ENCODE assay signal across 10 mouse cellular contexts in the genomic region with DNA sequence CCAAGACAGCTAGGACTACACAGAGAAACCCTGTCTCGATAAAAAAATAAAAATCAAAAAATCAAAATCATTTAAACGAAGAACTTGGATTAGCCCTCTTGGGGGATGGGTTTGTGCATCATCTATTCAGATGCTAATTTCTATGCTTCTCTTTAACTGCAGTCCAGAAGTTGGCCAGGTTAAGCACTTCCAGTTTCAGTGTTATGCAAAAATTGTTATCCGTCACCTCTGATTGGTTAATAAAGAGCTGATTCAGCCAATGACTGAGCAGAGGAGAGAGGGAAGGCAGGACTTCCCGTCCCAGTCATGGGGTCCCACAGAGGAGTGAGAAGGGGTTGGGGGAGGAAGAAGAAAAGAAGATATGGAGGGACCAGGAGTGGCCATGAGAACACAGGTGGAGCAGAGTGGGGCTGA. TPM values are rescaled to one million over a fixed set of nuclear protein-coding genes. Genes with fewer than 3 reads are reported as not detected.
DNase-seq lines count a peak whose midpoint lies in the region; ATAC-seq lines count a peak whose summit lies in the region.
"Had no signal": no experiment of that assay in that cellular context is flagged by ENCODE, and none has a peak within 500 bp of the region (broad histone marks: within the 10 kb centered on the region; RNA-seq: fewer than 3 reads in every experiment).

No protein-coding gene starts in this region.

- peaks cover 25% of the 10 kb centered on the region for H3K36me3 ChIP-seq in heart, embryonic 15.5 days
- H3K36me3 ChIP-seq in liver, embryonic 16.5 days (ENCODE audit: control insufficient read depth, insufficient read depth), result peaks cover 5% of the 10 kb centered on the region

- H3K4me2 ChIP-seq in heart, embryonic 15.5 days, result peak overlapping the region; percentile 2; the same call in 1 of the 2 replicates
- peak overlapping the region; percentile 64 for H3K4me2 ChIP-seq in liver, embryonic 16.5 days (ENCODE audit: low read depth, low read length)

- H3K9me3 ChIP-seq in heart, embryonic 15.5 days (replicated peaks), result no peaks in the 10 kb centered on the region
- no peaks in the 10 kb centered on the region for H3K9me3 ChIP-seq in liver, embryonic 16.5 days (replicated peaks; ENCODE audit: control insufficient read depth, low read length)

- ATAC-seq in heart, embryonic 15.5 days (replicated peaks; ENCODE audit: insufficient number of reproducible peaks, insufficient read depth, low FRiP score, low read depth), result no peak
- ATAC-seq in liver, embryonic 16.5 days (ENCODE audit: low read depth), result no peak
- ATAC-seq: intestine, embryonic 16.5 days had no signal

- 68% methylated on average over 4 of the region's 4 CpGs for WGBS in heart, embryonic 15.5 days
- WGBS in liver, embryonic 16.5 days (ENCODE audit: insufficient replicate concordance), result 52% methylated on average over 4 of the region's 4 CpGs

- H3K27ac ChIP-seq in heart, embryonic 15.5 days, result no peak overlapping the region
- no peak overlapping the region for H3K27ac ChIP-seq in liver, embryonic 16.5 days (ENCODE audit: low read length)

- peaks cover 29% of the 10 kb centered on the region for H3K4me1 ChIP-seq in heart, embryonic 15.5 days (replicated peaks)
- peaks cover 25% of the 10 kb centered on the region for H3K4me1 ChIP-seq in liver, embryonic 16.5 days (ENCODE audit: control insufficient read depth, low read depth, low read length)

- no peaks in the 10 kb centered on the region for H3K27me3 ChIP-seq in heart, embryonic 15.5 days
- H3K27me3 ChIP-seq in liver, embryonic 16.5 days (ENCODE audit: control insufficient read depth, insufficient read depth, low read depth, low read length), result no peaks in the 10 kb centered on the region

- no peak overlapping the region for H3K9ac ChIP-seq in heart, embryonic 15.5 days
- H3K9ac ChIP-seq in liver, embryonic 16.5 days (ENCODE audit: low read depth, low read length), result no peak overlapping the region

- no peak for DNase-seq in heart, adult 8-10 months (ENCODE audit: low spot score)
- peak; percentile 90 for DNase-seq in A20 (ENCODE audit: low read depth, low spot score)
- peak; percentile 58 for DNase-seq in c-Kit-positive CD71-positive TER-119-negative erythroid progenitor cells, embryonic 14.5 days (ENCODE audit: low read depth)
- no peak for DNase-seq in yolk sac, embryonic 10.5 days (ENCODE audit: low spot score)
- DNase-seq in spleen, postnatal 14 days (ENCODE audit: low spot score in 2 of 2), result no peak
- DNase-seq in ovary, postnatal 10 days (ENCODE audit: low spot score), result no peak
- DNase-seq: cerebellum, adult 8-10 months had no signal

- no peak overlapping the region for H3K4me3 ChIP-seq in heart, embryonic 15.5 days
- peak overlapping the region; percentile 27 for H3K4me3 ChIP-seq in liver, embryonic 16.5 days (ENCODE audit: low read depth, low read length)

RNA-seq across cellular contexts. Expression of a gene that starts 1.9 kb away (rescaled TPM):
- polyA plus RNA-seq in heart, embryonic 15.5 days (2015; fragmentation: Nextera tagmentation; extraction: Ambion mirVana), result 12.9 and 18.6 TPM in 2 replicates
- 10 to 100 TPM; 32.6 to 33.8 (median 32.7) TPM for total RNA-seq in heart, adult 8-10 months (2022)
- polyA plus RNA-seq in liver, embryonic 16.5 days (2015; fragmentation: Nextera tagmentation; extraction: Ambion mirVana), result 9.9 and 10.3 TPM in 2 replicates

RNA-seq across cellular contexts. Expression of a gene that starts 2.2 kb away (rescaled TPM):
- polyA plus RNA-seq in heart, embryonic 15.5 days (2015; fragmentation: Nextera tagmentation; extraction: Ambion mirVana), result 52.5 and 59.4 TPM in 2 replicates
- 10 to 100 TPM; 49.8 to 58.7 (median 53.6) TPM for total RNA-seq in heart, adult 8-10 months (2022)
- polyA plus RNA-seq in liver, embryonic 16.5 days (2015; fragmentation: Nextera tagmentation; extraction: Ambion mirVana), result 30.5 and 31.6 TPM in 2 replicates

RNA-seq across cellular contexts. Expression of a gene that starts 13.8 kb away (rescaled TPM):
- 63.9 and 71.9 TPM in 2 replicates for polyA plus RNA-seq in heart, embryonic 15.5 days (2015; fragmentation: Nextera tagmentation; extraction: Ambion mirVana)
- 100 to 1,000 TPM; 201 to 242 (median 210) TPM for total RNA-seq in heart, adult 8-10 months (2022)
- 23.7 and 24.7 TPM in 2 replicates for polyA plus RNA-seq in liver, embryonic 16.5 days (2015; fragmentation: Nextera tagmentation; extraction: Ambion mirVana)

RNA-seq across cellular contexts. Expression of a gene that starts 42.9 kb away (rescaled TPM):
- polyA plus RNA-seq in heart, embryonic 15.5 days (2015; fragmentation: Nextera tagmentation; extraction: Ambion mirVana), result 0.23 and 0.38 TPM in 2 replicates
- 1 to 10 TPM in 1 of 4 experiments, under 1 TPM in 3; 0.38 to 1.3 (median 0.61) TPM for total RNA-seq in heart, adult 8-10 months (2022)
- 0.06 and 0.13 TPM in 2 replicates for polyA plus RNA-seq in liver, embryonic 16.5 days (2015; fragmentation: Nextera tagmentation; extraction: Ambion mirVana)

RNA-seq across cellular contexts. Expression of a gene that starts 53.6 kb away (rescaled TPM):
- polyA plus RNA-seq in heart, embryonic 15.5 days (2015; fragmentation: Nextera tagmentation; extraction: Ambion mirVana), result 21.6 and 30.9 TPM in 2 replicates
- under 1 TPM; 0.31 to 0.57 (median 0.46) TPM for total RNA-seq in heart, adult 8-10 months (2022)
- 33.0 and 33.7 TPM in 2 replicates for polyA plus RNA-seq in liver, embryonic 16.5 days (2015; fragmentation: Nextera tagmentation; extraction: Ambion mirVana)

Comparison
In these comparisons a context has a peak if more than half of its experiments do, and no peak if none do; other contexts are left out.
1. DNase-seq: peak in A20 (single experiment) and c-Kit-positive CD71-positive TER-119-negative erythroid progenitor cells, embryonic 14.5 days (single experiment); none in heart, adult 8-10 months (single experiment), yolk sac, embryonic 10.5 days (single experiment), spleen, postnatal 14 days (0 of 2) and ovary, postnatal 10 days (single experiment).